Mouse (Mus musculus): ENCODE data around the gene Kcnk10.

GRCm38 (mm10) chr12:98588573-98588972 lies 10.5 kb upstream of the Kcnk10 start:
- no peak for TF ChIP-seq CTCF (IDR thresholded peaks at IDR 0.05; ENCODE audit: borderline replicate concordance, control insufficient read depth, extremely low read depth, insufficient read depth, low read length, poor library complexity)
- TF ChIP-seq POLR2A (IDR thresholded peaks at IDR 0.05; ENCODE audit: control insufficient read depth, extremely low read depth, insufficient read depth, low read length, poor library complexity), result no peak

Measured in thymus, adult 2 months (tissue).